Mouse (Mus musculus) cerebellum, adult 9-10 months (tissue): ENCODE measurements around the gene Gatad1.
"Not testable (repeated sequence)": the region's sequence is repeated elsewhere in the genome, so short reads cannot be mapped to it uniquely, and the experiment has no call there.

Experiments used
- DNase-seq: peaks from one replicate; pipeline ENCODE4 v3.0.0; 2022

The Gatad1 gene

GRCm38 (mm10) chr5:3633315-3633714 is 23.7 kb downstream of the Gatad1 start:
- DNase-seq = no peak

GRCm38 (mm10) chr5:3632285-3632684 is 24.7 kb downstream of the Gatad1 start:
- no peak for DNase-seq

DNA sequence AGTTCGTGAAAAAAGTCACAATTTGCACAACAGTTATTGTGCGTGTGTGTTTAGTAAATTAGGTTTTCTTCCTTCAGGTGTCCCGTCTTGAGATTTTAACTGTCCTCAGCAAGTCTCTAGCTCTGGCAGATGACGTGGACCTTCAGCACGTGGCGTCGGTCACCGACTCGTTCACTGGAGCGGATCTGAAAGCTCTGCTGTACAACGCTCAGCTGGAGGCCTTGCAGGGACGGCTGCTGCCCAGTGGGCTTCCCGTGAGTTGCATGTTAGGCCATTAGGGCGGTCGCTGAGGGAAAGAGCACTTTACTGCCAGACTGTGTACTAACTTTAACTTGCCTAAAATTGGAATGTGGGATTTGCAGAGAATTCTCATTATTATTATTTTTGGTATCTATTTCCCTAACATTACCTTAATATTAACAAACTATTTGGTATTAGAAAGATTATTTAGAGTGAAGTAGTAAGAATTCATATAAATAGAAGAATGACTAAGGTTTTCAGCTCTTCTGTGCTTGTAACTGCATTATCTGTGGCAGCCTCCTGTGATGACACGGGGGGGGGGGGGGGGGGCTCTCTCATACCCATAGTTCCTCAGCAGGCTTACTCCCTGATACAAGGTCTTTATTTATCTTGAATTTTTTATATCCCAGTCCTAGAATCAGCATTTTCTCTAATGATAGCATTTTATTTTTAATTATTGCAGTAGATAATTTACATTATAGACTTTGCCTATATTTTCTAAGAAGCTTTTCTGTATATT is 25.3 kb downstream of the Gatad1 start:
- DNase-seq = no peak

DNA sequence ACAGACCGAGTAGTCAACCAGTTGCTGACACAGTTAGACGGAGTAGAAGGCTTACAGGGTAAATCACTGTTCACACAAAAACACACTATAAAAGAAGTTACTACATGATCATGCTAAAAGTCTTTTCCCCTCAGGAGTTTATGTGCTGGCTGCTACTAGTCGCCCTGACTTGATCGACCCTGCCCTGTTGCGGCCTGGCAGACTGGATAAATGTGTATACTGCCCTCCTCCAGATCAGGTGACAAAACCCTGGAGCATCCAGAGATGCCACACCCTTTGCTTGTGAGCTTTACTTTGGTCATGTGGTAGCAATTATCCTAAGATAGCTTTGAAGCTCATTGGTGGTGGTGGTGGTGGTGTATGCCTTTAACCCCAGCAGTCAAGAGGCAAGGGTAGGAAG is 26.9 kb downstream of the Gatad1 start:
- DNase-seq = no peak

GRCm38 (mm10) chr5:3620486-3620885 is 36.5 kb downstream of the Gatad1 start:
- DNase-seq = peak; percentile 83

DNA sequence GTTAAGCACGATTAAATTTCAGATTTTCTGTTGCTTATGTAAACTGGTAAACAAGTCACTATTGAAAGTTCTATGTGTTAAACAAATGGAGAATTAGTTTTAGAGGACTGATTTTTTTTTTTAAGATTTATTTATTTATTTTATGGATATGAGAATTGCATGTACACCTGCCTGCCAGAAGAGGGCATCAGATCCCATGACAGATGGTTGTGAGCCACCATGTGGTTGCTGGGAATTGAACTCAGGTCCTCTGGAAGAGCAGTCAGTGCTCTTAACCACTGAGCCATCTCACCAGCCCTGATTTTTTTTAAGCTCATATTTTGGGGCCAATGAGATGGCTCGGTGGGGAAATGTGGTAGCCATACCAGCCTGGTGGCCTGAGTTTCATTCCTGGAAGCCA is 45.1 kb downstream of the Gatad1 start:
- DNase-seq = not testable (repeated sequence)

DNA sequence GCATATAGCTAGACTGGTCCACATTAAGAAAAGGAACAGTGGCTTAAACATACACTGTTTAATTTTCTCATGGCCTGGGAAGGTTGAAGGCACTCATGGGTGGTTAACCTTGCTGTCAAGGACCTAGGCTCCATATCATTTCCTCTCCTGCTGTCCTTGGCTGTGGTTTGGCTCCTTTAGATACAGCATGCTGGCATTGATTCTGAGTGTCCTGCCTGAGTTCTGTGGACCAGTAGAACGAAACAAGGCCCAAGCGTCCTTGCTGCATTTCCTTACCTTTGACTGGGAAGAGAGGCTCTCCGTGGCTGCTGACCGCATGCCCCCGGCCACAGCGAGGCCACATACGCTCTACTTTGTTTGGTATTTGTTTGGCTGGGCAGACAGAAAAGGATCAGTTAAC is 47.7 kb downstream of the Gatad1 start:
- no peak for DNase-seq

DNA sequence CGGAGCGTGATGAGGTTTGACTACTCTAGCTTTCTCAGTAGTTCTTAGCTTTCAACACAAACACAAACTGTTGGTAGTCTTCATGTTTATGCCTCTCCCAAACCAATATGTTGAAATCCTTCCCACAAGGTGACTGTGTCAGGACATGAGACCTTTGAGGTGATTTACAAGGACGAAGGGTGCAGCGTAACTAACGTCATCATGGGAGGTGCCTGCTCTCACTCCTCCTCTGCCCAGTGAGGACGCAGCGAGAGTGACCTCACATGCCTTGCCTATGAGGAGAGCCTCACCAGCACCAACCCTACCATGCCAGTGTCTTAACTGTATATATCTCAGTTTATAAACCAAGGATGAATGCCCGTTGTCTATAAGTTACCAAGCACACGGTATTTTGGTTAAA is 49.9 kb downstream of the Gatad1 start:
- DNase-seq = no peak

- DNase-seq = no peak
Measured at GRCm38 (mm10) chr5:3600790-3601189, 56.2 kb downstream of the Gatad1 start.

DNA sequence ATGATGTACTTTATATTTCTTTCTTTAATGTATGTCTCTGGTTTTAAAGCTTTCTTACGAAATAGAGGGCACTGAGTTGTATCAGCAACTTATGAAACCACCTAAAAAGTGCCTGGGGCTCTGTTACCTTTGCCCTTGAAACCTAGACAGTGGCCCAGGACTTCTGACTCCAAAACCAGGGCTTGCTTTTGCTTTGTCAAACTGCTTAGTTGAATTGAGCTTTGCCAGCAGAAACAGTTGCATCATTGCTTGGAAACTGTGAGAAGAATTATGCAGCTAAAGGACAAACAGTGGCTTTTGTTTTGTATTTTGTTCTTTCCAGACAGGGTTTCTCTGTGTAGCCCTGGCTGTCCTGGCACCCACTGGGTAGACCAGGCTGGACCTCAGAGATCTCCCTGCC is 56.7 kb downstream of the Gatad1 start:
- no peak for DNase-seq

DNA sequence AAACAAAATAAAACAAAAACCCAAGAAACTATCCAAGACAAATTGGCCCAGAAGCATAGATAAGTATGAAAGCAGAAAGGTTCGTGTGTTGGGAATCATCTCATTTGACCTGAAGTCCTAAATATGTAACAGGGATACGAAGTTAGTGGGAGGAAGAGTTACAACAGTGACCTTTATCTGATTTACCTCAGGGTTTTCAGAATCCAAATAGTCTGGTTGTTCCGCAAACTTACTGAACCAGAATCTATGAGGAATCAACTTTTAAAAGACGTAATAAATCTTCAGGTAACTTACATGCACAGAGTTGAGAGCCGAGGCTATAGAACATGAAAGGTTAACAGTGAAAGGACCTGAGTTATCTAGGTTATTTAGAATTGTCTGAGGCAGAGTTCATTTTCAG is 58.2 kb downstream of the Gatad1 start:
- no peak for DNase-seq

DNA sequence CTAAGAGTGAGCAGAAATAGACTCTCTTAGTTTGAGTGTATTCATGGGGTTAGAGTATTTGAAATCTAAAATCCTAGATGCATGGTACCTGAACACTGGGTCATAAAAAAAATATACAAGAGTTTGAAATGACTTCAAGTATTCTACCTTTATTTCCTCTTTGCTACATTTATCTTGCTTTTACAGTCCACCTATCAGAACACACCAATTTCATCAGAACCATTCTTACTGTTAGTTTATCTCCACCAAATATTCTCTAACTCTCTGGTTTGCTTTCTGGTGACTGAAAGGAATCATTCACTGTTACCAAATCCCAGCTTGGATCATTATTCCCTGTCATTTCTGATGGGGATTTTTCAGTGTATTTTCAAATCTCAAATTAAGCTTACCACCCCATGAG is 59.8 kb downstream of the Gatad1 start:
- no peak for DNase-seq

- DNase-seq = peak; percentile 85
Measured at GRCm38 (mm10) chr5:3596399-3596766, 60.6 kb downstream of the Gatad1 start, which contains the start of gene Rbm48. Rbm48 (minus strand) TSS chr5:3596585.

GRCm38 (mm10) chr5:3595693-3596398 is 61.1 kb downstream of the Gatad1 start, which contains the start of gene Pex1:
Pex1 (plus strand) TSS chr5:3596066.
- peak; percentile 94 for DNase-seq
